In the genomic region with DNA sequence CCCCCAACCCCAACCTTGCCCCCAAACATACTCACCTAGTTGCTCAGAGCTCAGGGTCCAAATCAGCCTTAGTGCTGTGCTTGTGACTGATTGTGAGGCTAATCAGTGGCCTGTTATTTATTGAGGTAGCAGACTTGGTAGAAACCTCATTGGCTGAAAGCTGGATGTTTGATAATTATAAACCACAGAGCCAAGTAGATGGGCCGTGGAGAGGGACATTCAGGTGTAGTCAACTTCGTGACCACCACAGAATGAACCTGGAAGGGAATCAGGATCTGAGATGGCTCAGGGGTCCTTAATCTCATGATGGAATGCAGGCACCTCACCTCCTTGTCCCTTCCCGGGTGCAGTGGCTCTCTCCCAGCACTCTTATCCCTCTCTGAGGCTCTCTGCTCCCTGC, we compare ENCODE assay signal across 23 mouse cellular contexts. TPM values are rescaled to one million over a fixed set of nuclear protein-coding genes. Genes with fewer than 3 reads are reported as not detected.
"Had no signal": no experiment of that assay in that cellular context is flagged by ENCODE, and none has a peak within 500 bp of the region (broad histone marks: within the 10 kb centered on the region; RNA-seq: fewer than 3 reads in every experiment).

No protein-coding gene starts in this region.

RNA-seq across cellular contexts. Expression of a gene that starts 11.0 kb away (rescaled TPM):
- polyA plus RNA-seq: heart, embryonic 11.5 days; heart, embryonic 12.5 days; heart, embryonic 14.5 days; heart, embryonic 15.5 days; heart, embryonic 16.5 days; heart, postnatal 0 days; hindbrain, embryonic 10.5 days; hindbrain, embryonic 11.5 days; hindbrain, embryonic 12.5 days; hindbrain, embryonic 13.5 days; hindbrain, embryonic 14.5 days; hindbrain, embryonic 15.5 days; hindbrain, embryonic 16.5 days; hindbrain, postnatal 0 days; inflammation-experienced regulatory T-cells, adult 6 months; intestine, embryonic 14.5 days; intestine, embryonic 15.5 days; intestine, embryonic 16.5 days; intestine, postnatal 0 days; kidney, embryonic 14.5 days; kidney, embryonic 15.5 days had no signal

RNA-seq across cellular contexts. Expression of a gene that starts 11.0 kb away (rescaled TPM):
- polyA plus RNA-seq: heart, embryonic 11.5 days; heart, embryonic 12.5 days; heart, embryonic 13.5 days; heart, embryonic 14.5 days; heart, embryonic 15.5 days; heart, embryonic 16.5 days; heart, postnatal 0 days; hindbrain, embryonic 10.5 days; hindbrain, embryonic 11.5 days; hindbrain, embryonic 12.5 days; hindbrain, embryonic 14.5 days; inflammation-experienced regulatory T-cells, adult 6 months; intestine, embryonic 14.5 days; kidney, embryonic 14.5 days; kidney, embryonic 15.5 days had no signal

RNA-seq across cellular contexts. Expression of a gene that starts 22.1 kb away (rescaled TPM):
- polyA plus RNA-seq: heart, embryonic 11.5 days; heart, embryonic 12.5 days; heart, embryonic 13.5 days; heart, embryonic 14.5 days; heart, embryonic 15.5 days; heart, postnatal 0 days; hindbrain, embryonic 10.5 days; hindbrain, embryonic 12.5 days; hindbrain, embryonic 13.5 days; hindbrain, embryonic 15.5 days; inflammation-experienced regulatory T-cells, adult 6 months had no signal

RNA-seq across cellular contexts. Expression of a gene that starts 44.2 kb away (rescaled TPM):
- polyA plus RNA-seq: heart, embryonic 14.5 days; heart, embryonic 15.5 days; heart, embryonic 16.5 days; intestine, embryonic 15.5 days; intestine, postnatal 0 days; kidney, postnatal 0 days had no signal

RNA-seq across cellular contexts. Expression of a gene that starts 59.2 kb away (rescaled TPM):
- polyA plus RNA-seq: heart, embryonic 11.5 days; heart, embryonic 12.5 days; heart, embryonic 13.5 days; heart, embryonic 14.5 days; heart, embryonic 15.5 days; heart, embryonic 16.5 days; heart, postnatal 0 days; hindbrain, embryonic 10.5 days; hindbrain, embryonic 12.5 days; hindbrain, embryonic 13.5 days; hindbrain, embryonic 14.5 days; hindbrain, embryonic 15.5 days; hindbrain, embryonic 16.5 days; hindbrain, postnatal 0 days; intestine, embryonic 16.5 days had no signal
